Comparison of ENCODE assay signal across 8 mouse cellular contexts in genomic region chrX:84860012-84860647, GRCm38 (mm10).
A peak's percentile ranks its signal among the peaks of the same experiment; 100 is the strongest.
DNase-seq lines count a peak whose midpoint lies in the region; ATAC-seq and TF ChIP-seq lines count a peak whose summit lies in the region.

No protein-coding gene starts in this region.

- H3K9me3 ChIP-seq in forebrain, embryonic 13.5 days (replicated peaks), result no peaks in the 10 kb centered on the region
- no peaks in the 10 kb centered on the region for H3K9me3 ChIP-seq in intestine, embryonic 16.5 days (ENCODE audit: control insufficient read depth, low read length)
- H3K9me3 ChIP-seq in liver, embryonic 11.5 days (ENCODE audit: control insufficient read depth, low read length), result no peaks in the 10 kb centered on the region
- no peaks in the 10 kb centered on the region for H3K9me3 ChIP-seq in midbrain, postnatal 0 days (ENCODE audit: low read length)

- peak; percentile 7 for DNase-seq in gastrocnemius, postnatal 14 days
- no peak for DNase-seq in gastrocnemius, postnatal 25 days
- no peak for DNase-seq in liver, embryonic 11.5 days (ENCODE audit: low spot score)
- DNase-seq in midbrain, postnatal 0 days (ENCODE audit: low spot score), result peak; percentile 43

- intact Hi-C loops in gastrocnemius, postnatal 14 days (cut with DNase I; ENCODE audit: low total_unique reads), result no loop called here

- H3K9ac ChIP-seq in forebrain, embryonic 13.5 days, result no peak overlapping the region
- H3K9ac ChIP-seq in intestine, embryonic 16.5 days (ENCODE audit: low read depth, low read length), result no peak overlapping the region
- no peak overlapping the region for H3K9ac ChIP-seq in liver, embryonic 11.5 days (ENCODE audit: low read depth, low read length)
- H3K9ac ChIP-seq in midbrain, postnatal 0 days (replicated peaks; ENCODE audit: low read length, poor library complexity, severe bottlenecking), result no peak overlapping the region

- no peak overlapping the region for H3K4me3 ChIP-seq in forebrain, embryonic 13.5 days
- H3K4me3 ChIP-seq in intestine, embryonic 16.5 days (ENCODE audit: low read length), result no peak overlapping the region
- no peak overlapping the region for H3K4me3 ChIP-seq in liver, embryonic 11.5 days (ENCODE audit: low read depth, low read length)
- H3K4me3 ChIP-seq in midbrain, postnatal 0 days (ENCODE audit: low read depth, low read length), result no peak overlapping the region

- no peaks in the 10 kb centered on the region for H3K27me3 ChIP-seq in forebrain, embryonic 13.5 days
- no peaks in the 10 kb centered on the region for H3K27me3 ChIP-seq in intestine, embryonic 16.5 days (replicated peaks; ENCODE audit: control insufficient read depth, insufficient read depth, low read length)
- no peaks in the 10 kb centered on the region for H3K27me3 ChIP-seq in liver, embryonic 11.5 days (replicated peaks; ENCODE audit: control insufficient read depth, insufficient read depth, low read length)
- no peaks in the 10 kb centered on the region for H3K27me3 ChIP-seq in midbrain, postnatal 0 days (ENCODE audit: insufficient read depth, low read length)

- ATAC-seq in forebrain, embryonic 13.5 days, result peak; percentile 97
- ATAC-seq in intestine, embryonic 16.5 days, result peak; percentile 71
- 0 out of 2 replicates have a peak, but pooled peaks have one; percentile 49 for ATAC-seq in liver, embryonic 11.5 days (replicated peaks; ENCODE audit: low FRiP score)
- no peak for ATAC-seq in midbrain, postnatal 0 days (ENCODE audit: low FRiP score)
- ATAC-seq in megakaryocyte progenitor cell, adult 5-6 weeks (replicated peaks; ENCODE audit: poor library complexity), result no peak
- ATAC-seq in megakaryocyte-erythroid progenitor cell, adult 5-6 weeks (replicated peaks; ENCODE audit: low FRiP score, low TSS enrichment, poor library complexity, severe bottlenecking), result no peak

- no peak overlapping the region for H3K4me2 ChIP-seq in forebrain, embryonic 13.5 days
- H3K4me2 ChIP-seq in intestine, embryonic 16.5 days (ENCODE audit: low read depth, low read length), result no peak overlapping the region
- no peak overlapping the region for H3K4me2 ChIP-seq in liver, embryonic 11.5 days
- no peak overlapping the region for H3K4me2 ChIP-seq in midbrain, postnatal 0 days (ENCODE audit: low read depth, low read length, poor library complexity, severe bottlenecking)

- no peak overlapping the region for H3K27ac ChIP-seq in forebrain, embryonic 13.5 days
- no peak overlapping the region for H3K27ac ChIP-seq in intestine, embryonic 16.5 days (ENCODE audit: low read length)
- no peak overlapping the region for H3K27ac ChIP-seq in liver, embryonic 11.5 days (ENCODE audit: low read depth, low read length)
- H3K27ac ChIP-seq in midbrain, postnatal 0 days (ENCODE audit: low read depth, low read length), result no peak overlapping the region

- H3K36me3 ChIP-seq in forebrain, embryonic 13.5 days (ENCODE audit: poor library complexity, severe bottlenecking), result no peaks in the 10 kb centered on the region
- no peaks in the 10 kb centered on the region for H3K36me3 ChIP-seq in intestine, embryonic 16.5 days (ENCODE audit: control insufficient read depth, insufficient read depth, low read length)
- no peaks in the 10 kb centered on the region for H3K36me3 ChIP-seq in liver, embryonic 11.5 days (ENCODE audit: control insufficient read depth, insufficient read depth, low read length)
- no peaks in the 10 kb centered on the region for H3K36me3 ChIP-seq in midbrain, postnatal 0 days (ENCODE audit: insufficient read depth, low read length)

- 11% methylated on average over 3 of the region's 3 CpGs for WGBS in forebrain, embryonic 13.5 days
- 26% methylated on average over 3 of the region's 3 CpGs for WGBS in intestine, embryonic 16.5 days
- WGBS in liver, embryonic 11.5 days, result 52% methylated on average over 3 of the region's 3 CpGs
- 27% methylated on average over 3 of the region's 3 CpGs for WGBS in midbrain, postnatal 0 days

- no peak for TF ChIP-seq CTCF in midbrain, postnatal 0 days (IDR thresholded peaks at IDR 0.05)

- H3K4me1 ChIP-seq in forebrain, embryonic 13.5 days, result no peaks in the 10 kb centered on the region
- H3K4me1 ChIP-seq in intestine, embryonic 16.5 days (ENCODE audit: control insufficient read depth, insufficient read depth, low read length), result no peaks in the 10 kb centered on the region
- H3K4me1 ChIP-seq in liver, embryonic 11.5 days (replicated peaks; ENCODE audit: control insufficient read depth, insufficient read depth, low read length), result no peaks in the 10 kb centered on the region
- H3K4me1 ChIP-seq in midbrain, postnatal 0 days (ENCODE audit: insufficient read depth, low read length), result no peaks in the 10 kb centered on the region

Comparison
In these comparisons a context has a peak if more than half of its experiments do, and no peak if none do; other contexts are left out.
1. DNase-seq: peak in gastrocnemius, postnatal 14 days (single experiment) and midbrain, postnatal 0 days (single experiment); none in gastrocnemius, postnatal 25 days (single experiment) and liver, embryonic 11.5 days (single experiment).
2. ATAC-seq: peak in forebrain, embryonic 13.5 days (single experiment), intestine, embryonic 16.5 days (single experiment) and liver, embryonic 11.5 days (single experiment); none in midbrain, postnatal 0 days (single experiment), megakaryocyte progenitor cell, adult 5-6 weeks (single experiment) and megakaryocyte-erythroid progenitor cell, adult 5-6 weeks (single experiment).